Mouse (Mus musculus): ENCODE data around the gene 0610009B22Rik. TPM values are rescaled to one million over a fixed set of nuclear protein-coding genes. Genes with fewer than 3 reads are reported as not detected.

The 0610009B22Rik gene
- polyA plus RNA-seq, 1 experiment from 2014 or later, result 67.7 TPM

DNA sequence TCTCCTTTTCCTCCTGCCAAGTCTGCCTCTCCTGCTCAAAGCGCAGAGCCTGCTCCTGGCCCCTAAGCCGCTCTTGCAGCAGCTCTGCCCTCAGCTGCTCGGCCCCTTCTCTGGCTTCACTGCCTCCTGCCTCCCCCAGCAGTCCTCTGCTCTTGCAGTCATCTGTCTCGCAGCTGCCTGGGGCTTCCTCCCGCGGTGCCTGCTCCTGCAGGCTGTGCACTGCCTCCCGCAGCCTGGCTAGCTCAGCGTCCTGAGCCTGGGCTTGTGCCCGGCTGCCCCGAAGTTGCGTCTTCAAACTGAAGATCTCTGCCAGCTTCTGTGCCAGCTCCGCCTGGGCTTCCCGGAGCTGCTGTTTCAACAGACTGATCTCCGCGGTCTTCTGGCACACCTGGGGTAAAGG is 44.9 kb downstream of the 0610009B22Rik start:
- Histone ChIP-seq H3K4me3 (peak overlapping the region; percentile 23), H3K36me3 (peaks cover 30% of the 10 kb centered on the region), H3K27ac (no peak overlapping the region), H3K9me3 (no peaks in the 10 kb centered on the region), H3K27me3 (ENCODE audit: insufficient read depth, poor library complexity, severe bottlenecking) (peaks cover 29% of the 10 kb centered on the region), H3K4me1 (peaks cover 37% of the 10 kb centered on the region)
- 44% methylated on average over 15 of the region's 15 CpGs for WGBS
- DNase-seq (ENCODE audit: low spot score), result no peak

GRCm38 (mm10) chr11:51643202-51643601 is 45.5 kb downstream of the 0610009B22Rik start:
- Histone ChIP-seq H3K36me3 (peaks cover 30% of the 10 kb centered on the region), H3K9me3 (no peaks in the 10 kb centered on the region), H3K4me1 (peaks cover 32% of the 10 kb centered on the region), H3K4me3 (peak overlapping the region; percentile 23), H3K27ac (no peak overlapping the region), H3K27me3 (ENCODE audit: insufficient read depth, poor library complexity, severe bottlenecking) (peaks cover 29% of the 10 kb centered on the region)
- WGBS, result 56% methylated on average over 9 of the region's 9 CpGs
- DNase-seq (ENCODE audit: low spot score), result no peak

- Histone ChIP-seq H3K4me1 (peaks cover 27% of the 10 kb centered on the region), H3K4me3 (no peak overlapping the region), H3K27me3 (ENCODE audit: insufficient read depth, poor library complexity, severe bottlenecking) (peaks cover 29% of the 10 kb centered on the region), H3K9me3 (no peaks in the 10 kb centered on the region), H3K27ac (no peak overlapping the region), H3K36me3 (peaks cover 29% of the 10 kb centered on the region)
- no peak for DNase-seq (ENCODE audit: low spot score)
- WGBS, result 84% methylated on average over 7 of the region's 7 CpGs
Measured at GRCm38 (mm10) chr11:51640748-51641147, 47.9 kb downstream of the 0610009B22Rik start.

DNA sequence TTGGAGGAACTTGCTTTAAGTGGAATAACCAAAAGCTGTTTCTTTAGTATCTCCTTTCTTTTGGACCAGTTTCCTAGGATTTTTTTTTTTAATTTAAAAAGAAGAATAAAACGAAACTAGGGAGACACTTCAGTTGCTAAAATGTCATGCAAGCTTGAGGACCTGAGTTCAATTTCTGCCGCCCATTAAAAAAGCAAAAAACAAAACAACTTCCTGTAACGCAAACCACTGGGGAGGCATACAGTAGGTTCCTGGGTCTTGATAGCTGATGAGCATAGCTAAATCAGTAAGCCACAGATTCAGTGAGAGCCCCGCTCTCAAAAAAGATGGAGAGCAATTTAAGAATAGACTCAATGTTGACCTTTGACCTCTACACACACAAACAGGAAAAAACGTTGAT is 50.2 kb downstream of the 0610009B22Rik start:
- 71% methylated on average over 5 of the region's 5 CpGs for WGBS
- peaks cover 9% of the 10 kb centered on the region for H3K27me3 ChIP-seq (ENCODE audit: insufficient read depth, poor library complexity, severe bottlenecking)
- H3K9me3 ChIP-seq, result no peaks in the 10 kb centered on the region
- H3K4me3 ChIP-seq, result peak overlapping the region; percentile 45; the same call in 1 of the 2 replicates
- no peak overlapping the region for H3K27ac ChIP-seq
- peaks cover 33% of the 10 kb centered on the region for H3K4me1 ChIP-seq
- no peak for DNase-seq (ENCODE audit: low spot score)
- H3K36me3 ChIP-seq, result peaks cover 10% of the 10 kb centered on the region; the same call in 1 of the 2 replicates

DNA sequence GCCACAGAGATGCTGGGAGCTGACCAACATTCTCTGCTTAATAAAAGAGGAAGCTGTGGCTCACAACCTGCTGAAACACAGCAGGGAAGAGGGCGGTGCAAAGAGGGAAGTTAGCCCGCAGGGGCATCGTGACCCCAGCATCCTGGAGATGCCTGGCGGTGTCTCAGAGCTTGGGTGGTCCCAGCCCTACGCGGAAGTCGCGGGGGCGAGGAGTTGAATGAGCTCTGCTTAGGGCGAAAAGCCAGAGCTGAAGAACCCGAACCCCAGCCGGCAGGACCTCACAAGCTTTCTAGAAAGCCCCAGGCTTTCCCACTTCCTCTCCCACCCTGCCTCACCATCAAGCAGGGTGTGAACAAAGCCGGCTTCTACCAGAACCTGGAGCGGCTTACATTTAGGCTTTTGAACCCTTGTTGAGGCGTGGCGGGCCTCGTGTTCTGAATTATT is 50.7 kb downstream of the 0610009B22Rik start:
- Histone ChIP-seq H3K4me1 (peaks cover 29% of the 10 kb centered on the region), H3K36me3 (peaks cover 7% of the 10 kb centered on the region; the same call in 1 of the 2 replicates), H3K9me3 (no peaks in the 10 kb centered on the region), H3K27ac (peak overlapping the region; percentile 80), H3K4me3 (peak overlapping the region; percentile 45), H3K27me3 (ENCODE audit: insufficient read depth, poor library complexity, severe bottlenecking) (peaks cover 5% of the 10 kb centered on the region; the same call in 1 of the 2 replicates)
- 5% methylated on average over 17 of the region's 17 CpGs for WGBS
- DNase-seq (ENCODE audit: low spot score), result no peak

DNA sequence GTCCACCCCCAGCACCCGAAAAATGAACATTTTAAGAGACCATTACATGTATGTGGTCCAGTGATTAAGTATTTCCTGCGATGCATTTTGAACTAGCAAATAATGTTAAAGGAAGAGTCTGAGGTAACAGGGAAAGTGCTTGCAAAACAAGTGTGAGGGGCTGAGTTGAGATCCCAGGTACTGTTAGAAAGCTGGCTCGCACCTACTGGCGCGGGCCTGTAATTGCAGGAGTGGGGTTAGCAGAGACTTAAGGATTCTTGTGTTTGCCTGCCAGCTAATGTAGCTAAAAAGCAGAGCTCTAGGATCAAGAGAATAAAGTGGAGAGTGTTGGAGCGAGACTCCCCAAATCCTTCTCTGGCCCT is 52.4 kb downstream of the 0610009B22Rik start:
- 5% methylated on average over 6 of the region's 6 CpGs for WGBS
- Histone ChIP-seq H3K27ac (peak overlapping the region; percentile 90), H3K9me3 (no peaks in the 10 kb centered on the region)

GRCm38 (mm10) chr11:51635525-51636322 is 53.0 kb downstream of the 0610009B22Rik start, which contains the start of gene Rmnd5b:
TSS of gene Rmnd5b (minus strand) at chr11:51635896.
- DNase-seq (ENCODE audit: low spot score), result peak; percentile 92
- Histone ChIP-seq H3K4me1 (peaks cover 27% of the 10 kb centered on the region), H3K4me3 (peak within 1 kb of the TSS; percentile 94), H3K27ac (peak within 1 kb of the TSS; percentile 90), H3K9me3 (no peaks in the 10 kb centered on the region), H3K27me3 (ENCODE audit: insufficient read depth, poor library complexity, severe bottlenecking) (no peaks in the 10 kb centered on the region), H3K36me3 (0 out of 2 replicates have a peak, but pooled peaks cover 6% of the 10 kb centered on the region)
- under 1% methylated on average over 61 of the region's 61 CpGs for WGBS

More for the DNA sequence above, 52.4 kb downstream of the 0610009B22Rik start:
- H3K36me3 ChIP-seq, result 0 out of 2 replicates have a peak, but pooled peaks cover 2% of the 10 kb centered on the region
- H3K27me3 ChIP-seq (ENCODE audit: insufficient read depth, poor library complexity, severe bottlenecking), result no peaks in the 10 kb centered on the region
- DNase-seq (ENCODE audit: low spot score), result peak; percentile 86
- H3K4me3 ChIP-seq, result peak overlapping the region; percentile 94
- peaks cover 27% of the 10 kb centered on the region for H3K4me1 ChIP-seq

Other genes with a start within 250 kb of the 0610009B22Rik start
- gene Phykpl, start 104.1 kb downstream of the 0610009B22Rik start, polyA plus RNA-seq (2016; fragmentation: Nextera tagmentation; extraction: Ambion mirVana), result 18.1 and 18.2 TPM in 2 replicates
- gene Hnrnpab, start 82.0 kb downstream of the 0610009B22Rik start, polyA plus RNA-seq (2016; fragmentation: Nextera tagmentation; extraction: Ambion mirVana), result 341 and 617 TPM in 2 replicates
- gene Nhp2, start 69.1 kb downstream of the 0610009B22Rik start, polyA plus RNA-seq (2016; fragmentation: Nextera tagmentation; extraction: Ambion mirVana), result 154 and 210 TPM in 2 replicates
- gene Rmnd5b, start 53.0 kb downstream of the 0610009B22Rik start, polyA plus RNA-seq (2016; fragmentation: Nextera tagmentation; extraction: Ambion mirVana), result 34.3 and 37.9 TPM in 2 replicates
- gene N4bp3, start 38.0 kb downstream of the 0610009B22Rik start, polyA plus RNA-seq (2016; fragmentation: Nextera tagmentation; extraction: Ambion mirVana), result 6.9 and 12.0 TPM in 2 replicates
- gene D930048N14Rik, start 37.9 kb downstream of the 0610009B22Rik start, polyA plus RNA-seq (2016; fragmentation: Nextera tagmentation; extraction: Ambion mirVana), result 0.78 and 1.6 TPM in 2 replicates
- 14.3 and 15.0 TPM in 2 replicates for gene Sec24a, start 74.8 kb upstream of the 0610009B22Rik start, polyA plus RNA-seq (2016; fragmentation: Nextera tagmentation; extraction: Ambion mirVana)
- gene Sar1b, start 74.8 kb upstream of the 0610009B22Rik start, polyA plus RNA-seq (2016; fragmentation: Nextera tagmentation; extraction: Ambion mirVana), result 125 and 134 TPM in 2 replicates
- 0.73 and 0.82 TPM in 2 replicates for gene Jade2, start 168.8 kb upstream of the 0610009B22Rik start, polyA plus RNA-seq (2016; fragmentation: Nextera tagmentation; extraction: Ambion mirVana)